Mouse (Mus musculus): ENCODE measurements around the gene Prm3.
"Not testable (repeated sequence)": the region's sequence is repeated elsewhere in the genome, so short reads cannot be mapped to it uniquely, and the experiment has no call there.

Prm3 gene

DNA sequence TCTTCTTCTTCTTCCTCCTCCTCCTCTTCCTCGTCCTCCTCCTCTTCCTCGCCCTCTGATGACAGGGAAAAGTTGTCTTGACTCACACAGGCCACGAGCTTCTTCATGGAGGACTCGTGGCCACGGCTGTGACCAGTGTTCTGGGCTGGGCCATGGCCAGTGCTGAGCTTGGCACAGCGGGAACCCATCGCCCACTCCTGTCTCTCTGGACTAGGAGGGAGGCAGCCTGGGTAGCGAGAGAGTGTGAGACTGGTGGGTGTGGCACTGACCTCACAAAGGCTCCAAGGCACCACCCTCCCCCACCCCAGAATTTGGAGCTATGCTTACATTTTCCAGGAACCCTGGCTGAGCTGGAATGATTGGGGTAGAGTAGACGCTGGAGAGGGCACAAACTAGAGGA lies at the start of gene Prm3:
Prm3 (minus strand) TSS at position 213 of the 400 bp plus-strand sequence.
- no peak for DNase-seq (ENCODE audit: low spot score in 2 of 2)

DNA sequence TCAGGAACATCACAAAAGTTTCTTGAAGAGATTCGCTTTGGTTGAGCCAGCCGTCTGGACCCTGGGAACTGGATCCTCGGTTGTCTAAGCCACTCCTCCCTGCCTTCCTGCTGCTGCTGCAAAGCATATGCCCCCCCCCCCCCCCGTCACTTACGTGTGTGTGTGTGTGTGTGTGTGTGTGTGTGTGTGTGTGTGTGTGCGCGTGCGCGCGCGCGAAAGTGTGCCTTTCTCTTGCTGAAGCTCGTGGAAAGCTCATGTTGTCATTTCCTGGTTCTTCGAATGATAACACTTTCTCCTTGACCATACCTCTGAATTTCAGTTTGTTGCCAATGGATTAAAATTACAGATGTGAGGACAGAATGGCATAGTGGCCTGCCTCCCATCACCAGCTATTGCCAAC lies 49.3 kb upstream of the Prm3 start:
- DNase-seq (ENCODE audit: low spot score in 2 of 2): no peak

DNA sequence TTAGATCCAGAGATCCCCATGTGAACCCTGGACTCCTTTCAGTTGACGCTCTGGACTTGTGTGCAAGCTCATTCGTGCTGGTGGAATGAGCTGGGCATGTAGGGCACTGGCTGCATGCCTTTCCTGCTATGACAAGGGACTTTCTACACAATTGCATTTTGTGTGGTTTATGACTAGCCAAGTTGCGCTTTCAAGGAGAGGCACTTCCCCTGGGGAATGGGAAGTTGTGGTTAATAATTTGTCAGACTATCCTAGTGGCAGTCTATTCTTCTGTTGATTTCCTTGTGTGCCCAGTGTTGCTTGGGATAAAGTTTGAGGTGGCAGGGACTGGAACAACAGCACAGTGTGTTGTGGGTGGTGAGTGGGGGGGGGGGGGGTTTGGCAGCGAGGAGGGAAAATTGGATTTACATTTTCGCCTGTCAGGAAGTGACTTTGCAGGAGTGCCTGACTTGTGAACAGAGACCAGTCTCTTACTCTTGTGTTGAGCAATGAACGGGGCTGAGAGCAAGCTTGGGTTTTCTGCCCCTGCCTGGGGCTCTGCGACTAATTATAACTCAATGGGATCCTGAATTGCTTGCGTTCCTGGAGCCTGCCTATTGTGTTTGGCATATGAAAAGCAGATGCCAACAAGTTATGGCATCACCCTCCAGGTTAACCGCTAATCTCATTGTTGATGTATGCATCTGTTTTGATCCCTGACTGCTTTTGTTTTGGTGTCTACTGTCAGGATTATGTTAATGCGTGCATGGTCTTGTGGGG lies 48.0 kb upstream of the Prm3 start:
- DNase-seq (ENCODE audit: low spot score in 2 of 2): no peak

DNA sequence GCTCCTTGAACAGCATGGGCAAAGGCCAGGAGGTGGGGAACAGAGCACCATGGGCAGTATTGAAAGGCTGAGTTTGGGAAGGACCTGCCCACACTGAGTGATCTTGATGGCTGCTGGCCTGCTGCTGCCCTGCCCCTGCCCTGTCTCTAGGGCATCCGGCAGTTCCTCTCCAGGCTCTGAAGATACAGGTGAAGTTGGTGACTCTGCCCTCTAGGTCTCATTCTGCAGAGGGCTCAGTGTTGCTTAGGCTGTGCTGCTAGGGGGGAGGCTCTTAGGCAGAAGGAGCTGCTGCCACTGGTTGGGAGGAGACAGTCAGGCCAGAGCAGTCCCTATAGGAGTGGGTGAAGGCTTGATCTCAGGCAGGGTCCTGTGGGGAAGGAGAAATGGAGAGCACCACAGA lies 47.2 kb upstream of the Prm3 start:
- no peak for DNase-seq (ENCODE audit: low spot score in 2 of 2)

DNA sequence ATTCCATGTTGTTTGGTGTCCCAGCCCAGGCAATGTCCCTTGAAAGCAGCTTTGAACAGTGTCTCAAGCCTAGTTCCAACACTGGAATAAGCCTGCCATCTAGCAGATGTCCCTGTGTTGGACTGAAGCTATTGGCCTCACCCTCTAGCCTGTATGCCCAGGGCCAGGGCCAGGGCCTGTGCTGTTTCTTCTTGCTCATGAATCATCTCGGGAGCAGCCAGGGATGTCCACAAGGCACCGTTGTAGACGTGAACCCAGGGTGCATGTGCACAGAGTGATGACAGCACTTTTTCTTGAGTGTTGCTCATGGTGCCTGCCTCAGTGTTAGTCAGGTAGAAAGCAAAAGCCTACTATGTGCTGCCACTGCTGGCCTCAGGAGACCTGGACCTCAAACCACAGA lies 46.5 kb upstream of the Prm3 start:
- no peak for DNase-seq (ENCODE audit: low spot score in 2 of 2)

DNA sequence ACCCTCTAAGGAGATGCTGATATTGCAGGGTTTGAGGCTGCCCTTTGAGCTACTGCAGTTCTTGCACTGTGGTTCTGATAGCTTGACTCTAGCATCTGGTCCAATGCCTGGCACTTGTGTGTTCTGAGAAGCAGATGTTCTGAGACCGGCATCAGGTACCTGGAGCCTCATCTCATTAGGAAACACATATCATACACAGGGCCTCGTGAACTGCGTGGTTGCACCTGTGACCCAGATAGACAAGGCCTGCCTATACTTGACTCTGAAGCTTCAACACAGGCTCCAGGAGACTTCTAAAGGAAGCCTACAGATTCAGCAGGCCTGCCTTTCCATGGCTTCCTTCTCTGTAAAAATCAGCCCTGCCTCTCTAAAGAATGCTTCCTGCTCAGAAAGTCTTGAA lies 45.7 kb upstream of the Prm3 start:
- no peak for DNase-seq (ENCODE audit: low spot score in 2 of 2)

DNA sequence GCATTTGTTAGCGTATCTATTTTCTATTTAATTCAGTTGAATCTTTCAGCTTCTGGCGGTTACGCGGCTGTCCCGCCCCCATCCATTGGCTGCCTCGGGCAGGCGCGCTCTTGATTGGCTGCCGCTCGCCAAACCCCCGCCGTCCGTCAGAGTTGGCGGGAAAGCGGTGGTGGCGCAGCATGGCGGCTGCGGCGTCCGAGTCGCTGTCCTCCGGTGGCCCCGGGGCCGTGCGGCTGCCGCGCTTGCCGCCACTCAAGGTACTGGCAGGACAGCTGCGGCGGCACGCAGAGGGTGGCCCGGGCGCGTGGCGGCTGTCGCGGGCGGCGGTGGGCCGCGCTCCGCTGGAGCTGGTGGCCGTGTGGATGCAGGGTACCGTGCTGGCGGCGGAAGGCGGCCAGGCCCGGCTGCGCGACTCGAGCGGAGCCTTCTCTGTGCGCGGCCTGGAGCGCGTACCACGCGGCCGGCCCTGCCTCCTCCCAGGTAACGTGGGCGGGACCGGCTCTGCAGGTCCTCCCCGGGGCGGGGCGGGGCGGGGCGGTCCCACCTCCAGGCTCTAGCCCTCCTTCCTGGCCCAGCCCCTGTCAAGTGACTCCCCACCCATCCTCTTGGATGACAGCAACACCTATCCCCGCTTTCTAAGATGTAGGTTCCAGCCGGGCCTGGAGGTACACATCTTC lies 44.3 kb upstream of the Prm3 start, which contains the start of gene Rmi2:
Rmi2 (plus strand) TSS at position 149 of the 677 bp plus-strand sequence.
- DNase-seq (ENCODE audit: low spot score in 2 of 2): peak; percentile 36 to 79

DNA sequence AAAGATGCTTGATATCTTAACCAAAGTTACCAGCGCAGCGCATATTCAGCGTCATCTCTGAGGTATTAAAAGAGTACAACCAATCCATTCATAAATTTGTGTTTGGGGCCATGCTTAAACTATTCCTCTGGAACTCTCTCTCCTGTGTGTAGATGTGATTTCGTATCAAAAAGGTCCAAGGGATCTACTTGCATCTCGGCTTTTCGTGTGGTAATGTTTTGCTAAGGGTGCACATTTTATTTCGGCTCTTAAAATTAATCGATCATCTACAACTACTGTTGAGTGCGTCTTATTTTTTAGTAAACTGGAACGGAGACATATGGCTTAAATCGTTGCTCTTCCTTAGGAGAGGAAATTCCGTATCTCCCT lies 43.8 kb upstream of the Prm3 start:
- DNase-seq (ENCODE audit: low spot score in 2 of 2): no peak

DNA sequence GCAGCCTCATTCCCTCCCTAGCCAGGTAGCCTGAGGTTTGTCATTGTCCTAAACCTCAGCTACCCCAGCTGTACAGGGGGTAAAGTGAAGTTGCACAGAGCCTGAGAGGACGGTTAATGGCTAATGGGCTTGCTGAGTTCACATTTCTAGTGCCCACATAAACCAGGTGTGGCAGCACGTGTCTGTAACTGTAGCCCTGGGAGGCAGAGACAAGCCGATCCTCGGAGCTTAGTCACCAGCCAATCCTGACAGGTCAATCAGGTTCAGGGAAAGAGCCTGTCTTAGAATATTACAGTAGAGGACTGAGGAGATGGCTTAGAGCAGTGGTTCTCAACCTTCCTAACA lies 37.7 kb upstream of the Prm3 start:
- no peak for DNase-seq (ENCODE audit: low spot score in 2 of 2)

DNA sequence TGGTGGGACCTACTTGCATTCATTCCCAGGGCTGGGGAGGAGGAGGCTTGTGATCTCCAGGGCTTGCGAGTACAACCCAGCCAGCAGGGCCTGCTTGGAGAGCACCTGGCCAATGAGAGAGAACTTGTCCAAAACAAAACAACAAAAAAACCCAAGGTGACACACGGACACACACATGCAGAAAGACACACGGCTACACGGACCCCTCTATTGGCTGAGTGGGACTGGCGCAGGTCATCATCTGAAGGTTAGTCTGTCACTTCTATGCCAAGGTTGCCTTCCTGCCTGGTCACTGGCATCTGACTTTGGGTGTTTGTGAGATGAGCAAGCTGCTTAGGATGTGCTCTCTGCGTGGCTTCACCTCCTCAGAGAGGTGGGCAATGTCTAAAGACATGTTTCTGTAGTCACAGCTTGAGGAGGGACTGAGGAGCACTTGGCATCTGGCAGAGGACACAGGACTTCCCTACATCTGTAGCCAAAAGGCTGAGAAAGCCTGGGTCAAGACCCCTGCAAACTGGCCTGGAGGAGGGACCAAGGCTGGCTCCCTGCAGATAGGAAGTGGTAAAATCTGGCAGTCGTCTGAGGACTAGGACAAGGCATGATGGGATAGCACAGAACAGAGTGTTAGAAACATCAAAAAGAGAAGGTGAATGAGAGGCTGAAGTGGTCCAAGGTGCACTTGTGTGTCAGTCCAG lies 37.2 kb upstream of the Prm3 start:
- DNase-seq (ENCODE audit: low spot score in 2 of 2): no peak

DNA sequence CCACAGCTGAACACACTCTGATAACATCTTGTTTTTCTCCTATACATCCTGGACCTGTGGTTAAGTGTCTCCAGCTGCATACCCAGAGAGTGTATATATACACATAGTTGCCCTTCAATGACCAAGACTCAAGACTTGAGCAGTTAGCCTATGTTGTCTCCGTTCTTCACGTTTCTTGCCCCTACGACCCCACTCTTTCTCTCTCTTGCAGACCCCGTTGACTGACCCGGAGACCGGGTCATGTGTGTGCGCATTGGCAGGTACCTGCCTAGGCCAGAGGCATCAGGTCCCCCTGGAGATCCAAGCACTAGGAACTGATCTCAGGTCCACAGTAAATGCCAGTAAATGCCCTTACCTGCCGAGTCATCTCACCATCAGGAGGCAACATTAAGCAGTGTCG lies 36.6 kb upstream of the Prm3 start:
- DNase-seq (ENCODE audit: low spot score in 2 of 2): no peak

DNA sequence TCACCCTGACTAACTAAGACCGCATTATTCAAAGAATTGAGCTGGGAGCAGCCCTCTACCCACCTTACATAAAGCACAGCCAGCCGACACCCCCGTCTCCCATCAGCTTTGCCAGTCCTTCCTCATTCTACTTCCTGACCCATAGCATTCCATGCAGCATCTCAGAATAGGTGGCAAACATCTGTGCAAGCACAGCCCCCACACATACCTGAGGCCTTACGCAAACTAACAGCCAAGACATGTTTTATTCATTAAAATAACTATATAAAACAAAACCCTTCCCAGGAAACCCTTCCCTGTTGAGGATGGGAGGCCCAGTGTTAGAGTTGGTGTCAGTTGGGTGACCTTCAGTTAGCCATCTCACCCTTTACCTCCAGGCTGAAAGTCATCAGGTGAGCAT lies 35.1 kb upstream of the Prm3 start:
- DNase-seq (ENCODE audit: low spot score in 2 of 2): no peak

DNA sequence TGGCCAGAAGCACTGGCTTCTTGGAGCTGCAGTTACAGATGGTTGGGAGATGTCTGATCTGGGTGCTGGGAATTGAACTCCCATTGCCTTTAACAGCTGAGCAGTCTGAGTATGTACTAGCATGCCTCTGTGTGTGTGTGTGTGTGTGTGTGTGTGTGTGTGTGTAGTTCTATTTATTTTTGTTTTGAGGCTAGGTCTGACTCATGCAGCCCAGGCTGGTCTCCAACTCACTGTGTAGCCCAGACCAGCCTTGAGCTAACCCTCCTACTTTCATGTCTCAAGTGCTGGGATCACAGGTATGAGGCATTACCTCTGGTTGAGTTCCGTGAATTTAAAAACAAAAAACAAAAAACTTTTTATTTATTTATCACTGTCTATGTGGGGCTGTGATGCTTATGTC lies 33.8 kb upstream of the Prm3 start:
- no peak for DNase-seq (ENCODE audit: low spot score in 2 of 2)

DNA sequence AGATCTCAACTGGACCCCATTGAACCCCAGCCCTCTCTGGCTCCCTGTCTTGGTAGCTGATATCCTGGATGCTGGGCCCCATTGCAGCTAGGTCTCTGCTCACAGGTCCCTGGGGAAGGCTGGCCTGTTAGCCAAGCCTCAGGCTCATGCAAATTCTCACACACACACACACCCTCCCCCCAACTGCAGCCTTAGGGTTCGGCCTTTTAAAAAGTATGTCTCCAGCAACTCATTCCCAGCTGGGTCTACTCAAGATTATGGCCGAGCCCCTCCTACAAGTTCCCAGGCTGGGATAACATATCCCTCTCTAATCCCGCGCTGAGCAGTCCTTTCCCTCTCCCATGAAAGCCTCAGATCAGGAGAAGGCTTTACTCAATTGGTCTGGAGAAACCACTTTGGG lies 30.7 kb upstream of the Prm3 start:
- no peak for DNase-seq (ENCODE audit: low spot score in 2 of 2)

DNA sequence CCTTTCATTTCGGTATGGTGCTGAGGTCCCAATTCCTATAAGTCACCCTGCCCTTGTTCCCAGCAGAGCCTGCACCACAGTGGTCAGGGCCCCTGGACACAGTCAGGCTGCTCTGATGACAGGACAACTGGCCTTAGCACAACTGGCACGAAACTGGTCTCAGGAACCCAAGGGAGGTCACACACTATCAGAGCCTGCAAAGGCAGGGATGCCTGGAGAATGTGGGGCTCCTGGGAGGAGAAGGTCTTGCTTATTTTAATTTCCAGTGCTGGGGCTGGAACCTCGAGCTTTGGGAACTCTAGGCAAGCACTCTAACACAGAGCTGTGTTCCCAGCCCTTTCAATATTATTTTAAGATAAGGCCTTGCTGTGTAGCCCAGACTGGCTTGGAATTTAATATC lies 29.3 kb upstream of the Prm3 start:
- no peak for DNase-seq (ENCODE audit: low spot score in 2 of 2)

DNA sequence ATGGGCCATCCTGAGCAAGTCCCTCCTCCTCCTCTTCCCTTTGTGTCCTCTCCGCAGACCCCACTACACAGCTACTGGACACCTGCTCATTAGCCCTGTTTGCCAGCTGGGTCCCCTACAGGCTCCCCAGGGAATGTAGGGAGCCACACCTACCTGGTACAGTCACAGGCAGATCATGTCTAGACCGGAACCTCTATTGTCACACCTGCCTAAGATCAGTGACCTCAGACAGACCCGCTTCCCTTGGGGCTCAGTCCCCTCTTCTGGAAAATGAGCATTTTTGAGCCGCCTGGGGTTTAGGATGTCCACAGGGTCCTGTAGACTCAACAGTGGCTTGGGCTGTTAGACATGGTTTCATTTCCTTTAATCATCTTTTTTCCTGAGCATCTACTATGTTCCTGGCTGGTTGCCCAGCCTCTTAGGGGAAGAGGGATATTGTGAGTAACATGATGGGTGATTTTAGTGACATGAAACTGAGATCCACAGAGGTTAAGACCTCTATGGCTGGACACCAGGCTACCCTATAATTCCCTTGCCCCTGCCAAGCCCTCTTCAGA lies 27.9 kb upstream of the Prm3 start:
- no peak for DNase-seq (ENCODE audit: low spot score in 2 of 2)

DNA sequence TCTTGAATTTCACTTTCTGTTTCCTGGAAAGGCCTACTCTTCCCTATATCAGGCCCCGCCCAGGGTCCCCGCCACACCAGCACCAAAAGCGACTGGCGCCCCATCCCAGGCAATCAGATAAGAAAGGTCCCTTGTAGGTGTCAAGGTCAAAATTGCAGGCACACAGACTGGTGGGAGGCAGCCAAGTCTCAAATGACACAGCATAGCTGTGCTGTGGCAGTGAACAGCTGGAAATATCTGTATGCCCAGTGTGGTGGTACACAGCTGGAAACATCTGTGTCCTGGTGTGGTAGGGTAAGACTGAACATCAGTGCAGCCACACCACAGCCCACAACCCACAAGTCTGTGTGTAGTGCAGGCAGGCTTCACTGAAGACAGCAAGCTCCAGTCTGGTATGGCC lies 24.1 kb upstream of the Prm3 start:
- no peak for DNase-seq (ENCODE audit: low spot score in 2 of 2)

DNA sequence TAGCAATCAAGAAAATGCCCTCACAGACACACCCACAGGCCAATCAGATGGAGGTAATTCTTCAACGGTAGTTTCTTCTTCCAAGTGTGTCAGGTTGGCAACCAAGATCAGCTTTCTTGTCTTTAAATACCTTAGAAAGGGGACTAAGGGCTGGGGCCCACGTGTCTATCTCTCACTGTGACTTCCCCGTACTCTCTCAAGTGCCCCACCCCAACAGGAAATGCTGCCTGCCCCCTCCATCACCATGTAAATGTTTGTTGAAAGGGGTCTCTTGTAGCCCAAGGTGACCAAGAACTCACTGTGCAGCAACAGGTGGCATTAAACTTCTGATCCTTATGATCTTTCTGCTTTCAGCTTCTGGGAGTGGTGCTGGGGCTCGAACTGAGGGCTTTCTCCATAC lies 23.0 kb upstream of the Prm3 start:
- DNase-seq (ENCODE audit: low spot score in 2 of 2): no peak

DNA sequence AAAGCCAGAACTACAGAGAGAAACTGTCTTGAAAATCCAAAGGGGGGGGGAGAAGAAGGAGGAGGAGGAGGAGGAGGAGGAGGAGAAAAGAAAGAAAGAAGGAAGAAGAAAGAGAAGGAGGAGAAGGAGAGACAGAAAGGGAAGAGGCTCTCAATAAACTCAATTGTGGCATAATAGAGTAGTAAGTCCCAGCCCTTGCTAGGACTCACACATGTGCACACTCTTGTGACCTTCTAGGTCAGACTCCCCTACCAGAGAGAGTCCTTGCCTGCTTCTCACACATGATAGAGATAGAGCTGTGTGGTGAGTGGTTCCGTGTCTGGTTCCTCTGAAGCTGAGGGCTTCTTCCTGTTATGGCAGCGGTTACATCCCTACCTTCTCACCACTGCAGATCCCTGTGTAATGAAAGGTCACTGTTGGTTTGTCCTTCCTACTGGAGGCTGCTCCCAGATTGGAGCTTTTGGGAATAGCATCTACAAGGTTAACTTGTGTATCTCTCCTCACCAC lies 22.2 kb upstream of the Prm3 start, which contains the start of gene Gm11172:
Gm11172 (plus strand) TSS at position 51 of the 507 bp plus-strand sequence.
- no peak for DNase-seq (ENCODE audit: low spot score in 2 of 2)

DNA sequence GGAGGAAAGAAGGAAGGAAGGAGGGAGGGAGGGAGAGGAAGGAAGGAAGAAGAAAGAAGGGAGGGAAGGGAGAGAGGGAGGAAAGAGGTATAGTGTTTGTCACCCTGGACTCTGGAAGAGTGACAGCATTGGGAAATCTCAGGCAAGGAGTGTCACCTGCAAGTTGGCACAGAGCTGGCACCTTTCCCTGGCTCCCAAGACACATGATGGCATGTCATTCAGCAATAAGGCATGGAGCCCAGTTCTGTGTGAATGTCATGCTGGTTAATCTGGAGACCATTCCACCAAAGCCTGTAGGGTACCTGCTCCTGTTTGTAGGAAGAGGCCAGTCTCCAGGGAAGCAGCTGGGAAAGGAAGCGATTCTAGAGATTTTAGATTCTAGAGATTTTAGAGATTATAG lies 19.7 kb upstream of the Prm3 start:
- no peak for DNase-seq (ENCODE audit: low spot score in 2 of 2)

DNA sequence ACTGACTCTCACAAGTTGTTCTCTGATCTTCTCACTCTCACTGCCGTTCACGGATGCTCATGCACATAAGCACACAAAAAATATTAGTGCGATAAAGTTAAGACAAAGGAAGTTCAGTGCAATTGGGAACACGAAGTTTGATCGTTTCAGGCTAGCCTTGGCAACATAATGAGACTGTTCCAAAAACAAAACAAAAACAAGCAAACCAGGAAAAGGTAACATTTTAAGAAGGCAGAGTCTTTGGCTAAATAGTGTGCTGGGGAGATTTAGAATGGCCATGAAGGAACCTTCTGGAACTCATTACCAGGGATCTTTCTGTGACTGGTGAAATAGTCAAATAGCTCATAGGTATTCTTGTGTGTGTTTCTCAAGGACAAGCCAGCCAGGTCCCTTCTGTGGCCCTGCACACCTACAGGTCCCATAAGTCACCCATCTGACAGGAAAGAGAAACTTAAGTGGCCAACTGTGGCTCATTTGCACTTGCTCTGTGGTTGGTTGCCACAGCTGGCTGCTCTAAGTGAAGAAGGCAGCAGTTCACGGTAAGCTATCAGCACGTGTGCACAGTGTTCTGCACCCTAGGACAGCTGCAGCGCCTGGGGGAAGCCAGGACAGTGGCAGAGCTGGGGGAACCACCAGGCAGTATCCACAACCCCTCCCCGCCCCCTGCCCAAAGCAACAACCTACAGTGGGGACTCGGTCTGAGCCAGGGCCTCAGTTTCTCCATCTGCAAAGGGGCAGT lies 15.2 kb upstream of the Prm3 start, which contains the start of gene Prm1:
Prm1 (minus strand) TSS at position 51 of the 739 bp plus-strand sequence.
- DNase-seq (ENCODE audit: low spot score in 2 of 2): no peak

DNA sequence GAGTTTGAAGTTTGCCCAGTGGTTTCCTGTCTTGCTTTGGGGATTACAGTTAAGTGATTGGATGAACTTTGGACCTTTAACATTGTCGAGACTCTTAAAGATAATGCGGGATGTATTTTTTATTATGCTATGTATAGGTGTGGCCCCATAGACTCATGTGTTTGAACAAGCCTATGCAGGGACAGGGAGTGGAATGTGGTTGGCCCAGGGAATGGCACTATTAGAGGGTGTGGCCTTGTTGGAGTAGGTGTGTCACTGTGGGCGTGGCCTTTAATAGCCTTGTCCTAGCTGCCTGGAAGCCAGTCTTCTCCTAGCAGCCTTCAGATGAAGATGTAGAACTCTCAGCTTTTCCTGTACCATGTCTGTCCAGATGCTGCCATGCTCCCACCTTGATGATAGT lies 11.7 kb upstream of the Prm3 start:
- not testable (repeated sequence) for DNase-seq (ENCODE audit: low spot score in 2 of 2)

Measured in frontal cortex, postnatal 14 days (tissue).